Mouse (Mus musculus): Measurements from ENCODE around the gene Parp16. TPM values are rescaled to one million over a fixed set of nuclear protein-coding genes. Genes with fewer than 3 reads are reported as not detected.

The Parp16 gene
- total RNA-seq (2018; cell fraction: chromatin; rRNA removed), result 1 to 10 TPM in 25 of 26 experiments, under 1 TPM in 1; 0.55 to 7.5 (median 2.6) TPM
- 1 to 10 TPM in 24 of 26 experiments, under 1 TPM in 2; 0.56 to 2.7 (median 1.4) TPM for total RNA-seq (2018; cell fraction: cytosol; rRNA removed)
- total RNA-seq (2018; cell fraction: nucleus; rRNA removed), result 1 to 10 TPM in 22 of 26 experiments, under 1 TPM in 4; 0.54 to 6.5 (median 1.7) TPM
- 2.0 to 3.2 TPM (median 2.1 TPM) in 3 replicates for polyA plus RNA-seq (2018)

DNA sequence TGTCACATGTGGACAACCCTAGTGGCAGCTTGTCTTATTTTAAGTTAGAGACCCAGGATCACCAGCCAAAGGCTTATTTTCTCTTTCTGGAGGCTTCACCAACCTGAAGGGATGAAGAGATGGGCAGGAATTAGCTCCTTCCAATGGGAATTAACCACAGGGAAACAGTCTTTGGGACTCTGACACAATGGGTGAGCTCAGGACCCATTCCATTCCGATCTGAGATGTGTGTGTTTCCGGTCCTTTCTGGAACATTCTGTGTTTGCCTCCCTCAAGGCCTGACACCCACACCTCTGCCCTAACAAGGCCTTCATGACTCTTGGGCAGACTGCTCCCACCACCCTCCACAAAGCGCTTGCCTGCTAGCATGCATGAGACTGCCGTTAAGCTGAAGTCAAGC is at the start of gene Parp16:
Gene Parp16 (plus strand): TSS at position 301 of the 400 bp plus-strand sequence.
- 75% methylated on average over 4 of the region's 4 CpGs for WGBS (ENCODE audit: missing documents)
- H3K4me3 ChIP-seq (ENCODE audit: inconsistent target), result no peak within 1 kb of the TSS

DNA sequence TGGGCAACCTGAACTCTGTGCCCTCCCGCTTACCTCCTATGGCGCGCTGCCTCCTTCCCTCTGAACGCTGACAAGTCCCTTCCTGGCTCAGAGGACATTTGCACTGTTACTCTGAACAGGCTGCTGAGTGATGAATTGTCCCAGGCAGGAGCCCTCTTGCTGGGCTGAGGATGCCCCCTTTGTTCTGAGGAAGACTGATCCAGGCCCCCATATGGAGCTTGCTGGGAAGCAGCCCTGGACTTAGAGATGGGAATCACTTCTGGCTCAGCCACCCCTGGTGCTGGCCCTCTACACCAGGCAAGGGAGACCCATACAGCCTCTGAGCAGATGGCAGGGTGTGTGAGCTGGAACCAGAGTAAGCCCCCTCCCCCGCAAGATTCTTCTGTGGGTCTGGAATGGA is 49.2 kb upstream of the Parp16 start:
- no peaks in the 10 kb centered on the region for H3K79me2 ChIP-seq (ENCODE audit: inconsistent target)
- 83% methylated on average over 4 of the region's 5 CpGs for WGBS (ENCODE audit: missing documents)
- H3K27ac ChIP-seq, result no peak overlapping the region
- H3K4me3 ChIP-seq (ENCODE audit: inconsistent target), result no peak overlapping the region
- H3K36me3 ChIP-seq (ENCODE audit: inconsistent target), result no peaks in the 10 kb centered on the region

More for the DNA sequence above, at the start of gene Parp16:
- Histone ChIP-seq H3K79me2 (ENCODE audit: inconsistent target) (no peaks in the 10 kb centered on the region), H3K36me3 (ENCODE audit: inconsistent target) (no peaks in the 10 kb centered on the region), H3K27ac (peak within 1 kb of the TSS; percentile 62)

GRCm38 (mm10) chr9:65148507-65148906 is 46.6 kb upstream of the Parp16 start:
- H3K27ac ChIP-seq, result no peak overlapping the region
- no peaks in the 10 kb centered on the region for H3K79me2 ChIP-seq (ENCODE audit: inconsistent target)
- WGBS (ENCODE audit: missing documents), result 81% methylated on average over 7 of the region's 7 CpGs
- no peaks in the 10 kb centered on the region for H3K36me3 ChIP-seq (ENCODE audit: inconsistent target)
- H3K4me3 ChIP-seq (ENCODE audit: inconsistent target), result no peak overlapping the region

DNA sequence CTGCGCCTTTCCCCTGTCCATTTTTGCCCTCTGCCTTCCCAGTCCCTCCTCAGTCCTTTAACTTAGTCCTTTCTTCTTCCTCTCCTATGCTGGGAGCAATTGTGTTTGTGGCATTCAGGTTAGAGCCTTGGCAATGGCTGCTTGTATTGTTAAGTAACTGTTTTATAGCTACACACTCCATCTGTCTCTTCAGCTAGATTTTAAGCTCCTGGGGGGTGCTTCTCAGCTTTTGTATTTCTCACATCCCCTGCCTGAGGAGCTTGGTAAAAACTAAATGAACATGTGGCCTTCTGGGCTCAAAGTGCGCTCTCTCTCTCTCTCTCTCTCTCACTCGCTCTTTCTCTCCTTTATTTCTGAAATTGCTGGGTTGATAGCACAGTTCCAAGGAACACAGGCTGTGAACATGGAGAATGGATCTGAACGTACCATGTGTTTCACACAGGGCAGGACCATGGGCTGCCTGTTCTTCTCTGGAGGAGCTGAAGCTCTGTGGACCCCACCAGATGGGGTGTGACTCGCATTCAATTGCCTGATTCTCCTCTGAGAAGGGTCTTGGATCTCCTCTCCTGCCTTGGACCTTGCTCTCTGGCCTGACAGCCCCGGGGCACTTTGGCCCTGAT is 42.3 kb upstream of the Parp16 start:
- Histone ChIP-seq H3K27ac (no peak overlapping the region), H3K36me3 (ENCODE audit: inconsistent target) (no peaks in the 10 kb centered on the region), H3K79me2 (ENCODE audit: inconsistent target) (no peaks in the 10 kb centered on the region), H3K4me3 (ENCODE audit: inconsistent target) (no peak overlapping the region)
- 82% methylated on average over 6 of the region's 6 CpGs for WGBS (ENCODE audit: missing documents)

DNA sequence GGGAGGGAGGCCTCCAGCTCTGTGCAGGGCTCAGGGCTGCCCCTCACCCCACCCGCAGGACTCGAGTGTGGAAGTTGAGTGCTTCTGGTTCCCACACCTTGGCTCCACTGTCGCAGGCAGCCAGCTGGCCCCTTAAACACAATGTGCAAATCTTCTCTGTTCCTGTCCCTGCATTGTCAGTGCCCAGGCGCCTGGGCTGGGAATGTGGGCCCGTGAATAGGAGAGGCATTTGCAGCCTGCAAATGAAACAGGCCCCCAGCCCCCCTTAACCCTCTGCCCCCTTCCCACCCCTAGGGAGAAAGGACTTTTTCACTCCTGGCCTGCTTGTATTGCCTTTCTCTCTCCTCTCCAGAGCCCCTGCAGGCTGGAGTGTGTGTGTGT is 41.8 kb upstream of the Parp16 start:
- Histone ChIP-seq H3K79me2 (ENCODE audit: inconsistent target) (no peaks in the 10 kb centered on the region), H3K36me3 (ENCODE audit: inconsistent target) (no peaks in the 10 kb centered on the region), H3K4me3 (ENCODE audit: inconsistent target) (no peak overlapping the region), H3K27ac (no peak overlapping the region)
- 85% methylated on average over 5 of the region's 5 CpGs for WGBS (ENCODE audit: missing documents)

DNA sequence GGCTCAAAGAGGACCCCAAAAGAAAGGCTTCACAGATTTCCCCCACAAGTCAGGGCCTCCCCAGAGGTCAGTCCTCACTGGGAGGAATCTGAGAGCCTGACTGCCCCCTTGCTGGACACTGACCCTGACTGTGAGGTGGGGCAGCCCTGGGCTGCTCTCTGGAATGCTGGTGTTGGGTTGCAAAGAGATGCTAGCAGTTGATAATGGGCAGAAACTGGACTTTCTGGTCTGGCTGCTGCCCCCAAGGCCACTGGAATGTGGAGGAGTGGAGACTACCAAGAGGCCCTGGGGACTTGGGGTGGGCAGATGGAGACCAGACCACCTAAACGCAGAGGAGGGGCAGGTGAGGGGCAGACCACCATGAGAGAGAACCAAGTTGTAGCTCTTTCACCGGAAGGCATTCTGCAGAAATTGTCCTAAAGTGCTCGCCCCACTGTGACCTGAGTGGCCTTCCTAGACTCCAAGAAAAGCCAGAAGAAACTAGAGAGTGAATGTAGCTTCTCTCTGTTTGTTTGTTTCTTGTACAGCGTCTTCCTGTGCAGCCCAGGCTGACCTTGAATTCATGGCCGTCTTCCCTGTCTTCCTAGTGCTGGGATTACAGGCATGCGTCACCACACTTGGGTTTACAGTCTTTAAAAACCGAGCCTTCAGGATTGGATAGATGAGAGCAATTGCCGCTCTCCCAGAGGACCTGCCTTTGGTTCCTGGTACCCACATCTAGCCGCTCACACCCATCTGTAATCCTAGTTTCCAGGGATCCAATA is 40.3 kb upstream of the Parp16 start:
- Histone ChIP-seq H3K27ac (no peak overlapping the region), H3K36me3 (ENCODE audit: inconsistent target) (no peaks in the 10 kb centered on the region), H3K4me3 (ENCODE audit: inconsistent target) (no peak overlapping the region), H3K79me2 (ENCODE audit: inconsistent target) (no peaks in the 10 kb centered on the region)
- WGBS (ENCODE audit: missing documents), result 90% methylated on average over 9 of the region's 9 CpGs

DNA sequence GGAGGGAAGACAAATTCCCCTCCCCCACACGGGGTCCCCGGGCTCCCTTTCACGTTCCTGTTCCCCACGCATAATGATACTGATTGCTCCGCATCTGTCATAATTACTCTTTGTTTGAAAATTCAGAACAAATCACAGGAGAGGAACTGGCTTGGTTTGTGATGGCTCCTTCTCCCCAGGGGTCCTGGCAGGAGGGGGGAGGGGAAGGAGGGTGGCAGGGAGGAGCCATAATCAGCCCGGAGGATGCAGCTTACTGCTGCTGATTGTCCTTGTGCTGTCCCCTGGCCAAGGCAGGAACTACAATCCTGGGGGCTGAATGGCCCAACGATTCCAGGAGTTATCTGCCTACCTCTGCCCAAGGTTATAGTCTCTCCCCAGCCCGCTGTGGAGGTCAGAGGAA is 38.5 kb upstream of the Parp16 start:
- H3K27ac ChIP-seq, result no peak overlapping the region
- H3K36me3 ChIP-seq (ENCODE audit: inconsistent target), result no peaks in the 10 kb centered on the region
- H3K79me2 ChIP-seq (ENCODE audit: inconsistent target), result no peaks in the 10 kb centered on the region
- H3K4me3 ChIP-seq (ENCODE audit: inconsistent target), result no peak overlapping the region
- 10% methylated on average over 8 of the region's 8 CpGs for WGBS (ENCODE audit: missing documents)

DNA sequence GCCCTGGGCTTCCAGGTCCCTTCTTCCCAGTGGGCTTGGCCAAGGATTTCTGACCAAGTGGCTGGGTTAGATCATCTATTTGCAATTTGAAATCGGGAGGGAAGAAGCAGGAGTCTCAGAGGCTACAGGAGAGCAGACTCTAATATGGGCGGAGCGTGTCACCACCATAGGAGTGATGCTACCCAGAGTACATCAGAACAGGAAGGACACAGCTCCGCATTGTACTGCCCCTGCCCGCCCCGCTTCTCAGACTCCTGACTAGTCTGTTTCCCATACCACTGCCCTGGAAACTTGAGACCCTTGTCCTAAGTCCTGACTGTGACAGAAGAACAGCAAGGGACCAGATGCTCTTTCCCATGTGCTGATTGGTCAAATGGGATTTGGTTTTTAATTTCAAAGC is 37.5 kb upstream of the Parp16 start:
- H3K4me3 ChIP-seq (ENCODE audit: inconsistent target), result no peak overlapping the region
- WGBS (ENCODE audit: missing documents), result 79% methylated on average over 6 of the region's 6 CpGs
- no peak overlapping the region for H3K27ac ChIP-seq

GRCm38 (mm10) chr9:65161188-65161587 is 34.0 kb upstream of the Parp16 start:
- WGBS (ENCODE audit: missing documents), result 70% methylated on average over 4 of the region's 4 CpGs
- H3K79me2 ChIP-seq (ENCODE audit: inconsistent target), result no peaks in the 10 kb centered on the region

More for the DNA sequence above, 37.5 kb upstream of the Parp16 start:
- no peaks in the 10 kb centered on the region for H3K79me2 ChIP-seq (ENCODE audit: inconsistent target)
- no peaks in the 10 kb centered on the region for H3K36me3 ChIP-seq (ENCODE audit: inconsistent target)

DNA sequence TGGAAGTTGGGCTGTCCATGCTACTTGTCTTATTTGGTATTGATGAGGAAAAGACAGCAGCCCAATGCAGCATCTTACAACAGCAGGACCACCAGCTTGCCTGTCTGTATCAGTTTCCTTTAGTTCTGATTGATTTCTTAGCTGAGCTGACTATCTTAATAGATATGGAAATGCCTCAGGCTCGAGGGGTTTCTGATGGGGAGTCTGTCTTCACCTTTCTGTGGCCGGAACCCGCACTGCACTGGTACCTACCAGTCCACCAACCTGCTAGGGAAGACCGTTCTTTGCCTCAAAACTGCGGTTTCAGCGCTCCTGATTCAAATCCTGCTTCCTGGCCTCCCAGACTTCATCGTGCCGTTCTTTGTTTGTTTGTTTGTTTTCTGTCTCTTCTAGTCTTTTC is 33.3 kb upstream of the Parp16 start:
- no peaks in the 10 kb centered on the region for H3K79me2 ChIP-seq (ENCODE audit: inconsistent target)
- H3K4me3 ChIP-seq (ENCODE audit: inconsistent target), result no peak overlapping the region
- H3K36me3 ChIP-seq (ENCODE audit: inconsistent target), result no peaks in the 10 kb centered on the region
- 26% methylated on average over 8 of the region's 8 CpGs for WGBS (ENCODE audit: missing documents)
- no peak overlapping the region for H3K27ac ChIP-seq

More at GRCm38 (mm10) chr9:65161188-65161587, 34.0 kb upstream of the Parp16 start:
- no peaks in the 10 kb centered on the region for H3K36me3 ChIP-seq (ENCODE audit: inconsistent target)
- H3K27ac ChIP-seq, result no peak overlapping the region
- H3K4me3 ChIP-seq (ENCODE audit: inconsistent target), result no peak overlapping the region

- H3K4me3 ChIP-seq (ENCODE audit: inconsistent target), result no peak overlapping the region
- H3K79me2 ChIP-seq (ENCODE audit: inconsistent target), result no peaks in the 10 kb centered on the region
- WGBS (ENCODE audit: missing documents), result 4% methylated on average over 66 of the region's 69 CpGs
- H3K27ac ChIP-seq, result no peak overlapping the region
- no peaks in the 10 kb centered on the region for H3K36me3 ChIP-seq (ENCODE audit: inconsistent target)
These were observed 32.2 kb upstream of the Parp16 start for GRCm38 (mm10) chr9:65162711-65163639.

GRCm38 (mm10) chr9:65164870-65165269 is 30.3 kb upstream of the Parp16 start:
- Histone ChIP-seq H3K79me2 (ENCODE audit: inconsistent target) (no peaks in the 10 kb centered on the region), H3K36me3 (ENCODE audit: inconsistent target) (no peaks in the 10 kb centered on the region), H3K27ac (no peak overlapping the region), H3K4me3 (ENCODE audit: inconsistent target) (no peak overlapping the region)
- 22% methylated on average over 1 of the region's 1 CpGs for WGBS (ENCODE audit: missing documents)

- Histone ChIP-seq H3K4me3 (ENCODE audit: inconsistent target) (no peak overlapping the region), H3K79me2 (ENCODE audit: inconsistent target) (no peaks in the 10 kb centered on the region), H3K27ac (no peak overlapping the region), H3K36me3 (ENCODE audit: inconsistent target) (no peaks in the 10 kb centered on the region)
- WGBS (ENCODE audit: missing documents), result 65% methylated on average over 9 of the region's 9 CpGs
These were observed 28.8 kb upstream of the Parp16 start for GRCm38 (mm10) chr9:65166386-65166785.

- WGBS (ENCODE audit: missing documents), result 71% methylated on average over 5 of the region's 6 CpGs
- Histone ChIP-seq H3K36me3 (ENCODE audit: inconsistent target) (no peaks in the 10 kb centered on the region), H3K27ac (no peak overlapping the region), H3K4me3 (ENCODE audit: inconsistent target) (no peak overlapping the region), H3K79me2 (ENCODE audit: inconsistent target) (no peaks in the 10 kb centered on the region)
These were observed 26.6 kb upstream of the Parp16 start for GRCm38 (mm10) chr9:65168534-65168933.

Measured in macrophage (primary cell).